Mouse (Mus musculus) CD4-positive naive resting alpha-beta T cell, adult 57 days (primary cell): ENCODE data around the gene Gm21732. TPM values are rescaled to one million over a fixed set of nuclear protein-coding genes. Genes with fewer than 3 reads are reported as not detected.

Experiments
- total RNA-seq: library from RNA; stranded (reverse); gene quantifications from one replicate; pipeline ENCODE4 v1.2.4, GENCODE M21; 2023

The Gm21732 gene
- not detected for total RNA-seq

DNA sequence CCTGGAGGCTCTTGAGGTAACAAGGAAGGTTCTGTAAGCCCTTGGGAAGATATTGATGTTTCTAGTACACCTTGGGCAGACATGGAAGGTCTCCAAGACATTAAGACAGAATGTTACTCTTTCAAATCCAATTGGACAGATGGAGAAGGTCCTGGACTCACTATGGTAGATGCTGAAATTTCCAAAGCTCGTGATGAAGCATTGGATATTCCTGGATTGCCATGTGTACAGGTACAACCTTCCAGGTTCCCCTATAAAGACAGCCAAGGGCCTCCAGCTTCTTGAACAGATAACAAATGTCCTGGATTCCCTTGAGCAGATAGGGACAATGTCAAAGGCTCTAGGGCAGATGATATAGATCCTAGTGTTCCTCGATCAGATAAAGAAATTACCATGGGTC, at the start of gene Gm21732:
Gene Gm21732, minus strand, starts transcription at position 101 of the 400 bp plus-strand sequence.

Other genes with a start within 250 kb of the Gm21732 start
- not detected for gene Gm20897, start 73.5 kb downstream of the Gm21732 start, total RNA-seq